Mouse (Mus musculus) layer of hippocampus, adult 9-11 months (tissue): Measurements from ENCODE around the gene Stambpl1.

Experiments used
- DNase-seq: peaks from one replicate; pipeline ENCODE4 v3.0.0; 2022

Stambpl1 gene

GRCm38 (mm10) chr19:34287221-34287620, 95.2 kb downstream of the Stambpl1 start:
- DNase-seq, result no peak

DNA sequence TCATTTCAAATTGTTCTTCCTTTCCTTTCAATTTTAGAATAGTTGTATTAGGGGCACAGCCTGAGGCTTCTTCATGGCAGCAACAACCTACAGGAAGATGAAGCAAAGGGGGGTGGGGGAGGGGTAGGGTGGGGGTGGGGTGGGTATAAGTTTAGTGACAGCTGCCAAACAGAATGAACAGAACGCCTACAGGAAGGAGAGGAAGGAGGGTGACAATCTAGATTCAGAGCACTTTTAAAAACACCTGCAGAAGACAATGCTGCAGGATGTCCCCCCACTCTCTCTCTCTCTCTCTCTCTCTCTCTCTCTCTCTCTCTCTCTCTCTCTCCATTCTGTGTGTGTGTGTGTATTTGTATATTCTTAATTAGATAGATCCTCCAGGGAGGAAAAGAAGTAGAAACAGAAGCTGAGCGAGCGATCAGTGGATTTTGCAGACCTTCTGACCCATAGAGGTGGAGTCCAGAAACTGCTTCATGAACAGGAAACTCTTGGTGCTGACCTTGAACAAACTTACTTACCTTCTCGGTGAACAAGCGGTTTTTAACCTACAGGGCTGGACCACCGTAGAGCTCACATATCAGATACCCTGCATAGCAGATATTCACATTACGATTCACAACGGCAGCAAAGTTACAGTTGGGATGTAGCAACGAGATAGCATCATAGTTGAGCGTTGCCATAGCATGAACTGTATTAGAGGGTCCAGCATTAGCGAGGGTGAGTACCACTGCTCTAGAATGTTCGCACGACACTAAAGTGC, 95.8 kb downstream of the Stambpl1 start:
- no peak for DNase-seq

GRCm38 (mm10) chr19:34288696-34289095, 96.7 kb downstream of the Stambpl1 start:
- DNase-seq, result no peak
